Mouse (Mus musculus) large intestine, adult 2 months (tissue): ENCODE results near the gene Ndufb11. TPM values are rescaled to one million over a fixed set of nuclear protein-coding genes. Genes with fewer than 3 reads are reported as not detected.

Source experiments
- polyA plus RNA-seq: library from polyadenylated mRNA; depleted of rRNA; stranded (reverse); fragments of >200 nt; gene quantifications from 2 replicates; pipeline ENCODE4 v1.2.3, GENCODE M21; 2012; rRNA removed

Ndufb11 gene
- polyA plus RNA-seq, 1 experiment, result 162 TPM

Other genes with a start within 250 kb of the Ndufb11 start
- gene Jade3, start 191.9 kb downstream of the Ndufb11 start, polyA plus RNA-seq, result 0.52 and 1.0 TPM in 2 replicates
- 0.32 and 0.80 TPM in 2 replicates for gene Rgn, start 67.8 kb downstream of the Ndufb11 start, polyA plus RNA-seq
- 35.3 and 49.5 TPM in 2 replicates for gene Rbm10, start 116 bp downstream of the Ndufb11 start, polyA plus RNA-seq
- 234 and 255 TPM in 2 replicates for gene Uba1, start 40.7 kb upstream of the Ndufb11 start, polyA plus RNA-seq
- 137 and 175 TPM in 2 replicates for gene Cdk16, start 70.3 kb upstream of the Ndufb11 start, polyA plus RNA-seq
- 4.4 and 5.7 TPM in 2 replicates for gene Usp11, start 86.3 kb upstream of the Ndufb11 start, polyA plus RNA-seq
- 117 and 143 TPM in 2 replicates for gene Araf, start 180.2 kb upstream of the Ndufb11 start, polyA plus RNA-seq